Mouse (Mus musculus): ENCODE measurements at regions not wholly inside any gene's neighbourhood (a gene's known extent, or its start where the extent isn't known, plus 50 kb on each side); places are given as distances from the start of the nearest gene placed in this dataset.

- intact Hi-C loops (cut with DNase I) = no loop called here
- no peak for DNase-seq (ENCODE audit: extremely low spot score in 1 of 2, low spot score in 2 of 2)
These were observed 52.0 kb upstream of the Vtcn1 start for GRCm38 (mm10) chr3:100773237-100773636.

- intact Hi-C loops (cut with DNase I) = no loop called here
- DNase-seq (ENCODE audit: extremely low spot score in 1 of 2, low spot score in 2 of 2) = no peak
These were observed 53.9 kb upstream of the Vtcn1 start for GRCm38 (mm10) chr3:100771363-100771762.

DNA sequence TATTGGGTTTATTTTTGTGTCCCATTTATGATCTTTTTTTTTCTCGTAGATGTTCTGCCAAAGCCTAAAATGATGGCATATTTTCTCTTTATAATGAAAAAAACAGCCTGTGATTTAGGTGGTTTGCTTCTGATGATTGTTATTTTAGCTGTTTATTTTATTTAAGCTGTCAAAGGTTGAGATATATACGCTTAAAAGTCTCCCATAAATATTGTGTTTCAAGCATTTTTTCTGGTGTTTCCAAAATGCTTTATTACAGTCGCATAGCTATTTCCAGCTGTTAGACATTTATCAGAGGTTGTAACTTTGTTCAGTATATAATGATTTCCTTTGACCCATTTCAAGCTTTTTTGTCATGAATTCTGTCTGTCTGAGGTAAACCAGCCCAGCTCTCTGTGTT is 54.4 kb upstream of the Vtcn1 start:
- DNase-seq (ENCODE audit: extremely low spot score in 1 of 2, low spot score in 2 of 2) = no peak
- intact Hi-C loops (cut with DNase I) = no loop called here

DNA sequence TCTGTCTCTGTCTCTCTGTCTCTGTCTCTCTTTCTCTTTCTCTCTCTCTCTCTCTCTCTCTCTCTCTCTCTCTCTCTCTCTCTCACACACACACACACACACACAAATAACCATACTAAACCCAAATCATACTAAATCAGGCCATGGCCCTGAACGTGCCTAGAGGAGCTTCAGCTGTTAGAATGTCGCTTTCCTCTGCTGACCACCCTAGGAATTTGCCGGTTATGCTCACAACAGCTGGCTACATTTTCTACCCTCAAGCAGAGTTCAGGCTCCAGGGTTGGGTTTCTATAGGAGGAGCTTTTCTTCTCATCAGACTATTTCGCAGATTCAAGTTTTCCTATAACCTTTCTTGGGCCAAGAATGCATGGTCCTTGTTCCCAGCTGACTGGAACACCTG is 56.1 kb upstream of the Vtcn1 start:
- intact Hi-C loops (cut with DNase I) = loop anchor here (5.0 to 10.0 kb wide), 2 partner anchors 138 to 196 kb away; partner anchors contain the start of gene Ttf2
- no peak for DNase-seq (ENCODE audit: extremely low spot score in 1 of 2, low spot score in 2 of 2)

GRCm38 (mm10) chr3:100768170-100768624 is 57.1 kb upstream of the Vtcn1 start:
- DNase-seq (ENCODE audit: extremely low spot score in 1 of 2, low spot score in 2 of 2) = peak; percentile 28 to 58
- intact Hi-C loops (cut with DNase I) = loop anchor here (5.0 to 10.0 kb wide), 2 partner anchors 139 to 197 kb away; partner anchors contain the start of gene Ttf2

DNA sequence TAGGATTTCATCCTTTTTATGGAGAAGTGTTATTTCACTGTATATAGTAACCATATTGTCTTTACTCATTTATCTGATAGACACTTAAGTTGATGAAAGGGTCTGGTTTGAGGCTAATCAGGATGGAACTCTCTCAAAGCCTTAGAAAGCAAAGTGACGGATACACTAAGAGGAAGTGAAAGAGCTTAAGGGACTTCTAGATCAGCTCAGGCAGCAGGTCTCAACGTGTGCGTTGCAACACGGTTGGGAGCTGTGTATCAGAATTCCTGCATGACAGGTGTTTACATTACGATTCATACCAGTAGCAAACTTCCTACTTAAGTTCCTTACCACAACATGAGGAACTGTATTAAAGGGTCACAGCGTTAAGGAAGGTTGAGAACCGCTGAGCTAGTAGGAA is 59.9 kb upstream of the Vtcn1 start:
- intact Hi-C loops (cut with DNase I) = loop anchor here (5.0 to 10.0 kb wide), 2 partner anchors 142 to 199 kb away; partner anchors contain the start of gene Ttf2
- DNase-seq (ENCODE audit: extremely low spot score in 1 of 2, low spot score in 2 of 2) = no peak

DNA sequence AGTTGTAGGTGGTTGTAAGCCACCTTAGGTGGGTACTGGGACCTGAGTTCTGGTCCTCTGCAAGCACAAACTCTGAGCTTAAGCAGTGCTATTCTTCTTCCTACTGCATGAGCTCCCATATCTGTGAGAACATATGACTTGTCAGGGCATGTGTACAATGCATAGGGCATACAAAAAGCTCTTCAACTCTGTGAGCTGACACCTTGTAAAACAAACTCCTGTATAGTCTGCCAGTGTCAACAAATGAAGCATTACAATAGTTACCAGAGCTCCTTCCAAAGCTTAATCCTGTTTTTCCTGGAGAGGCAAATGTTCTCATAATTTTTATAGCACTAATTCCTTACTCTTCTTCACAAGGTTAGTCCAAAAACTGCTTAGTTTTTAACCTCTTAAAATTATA is 62.4 kb upstream of the Vtcn1 start:
- no peak for DNase-seq (ENCODE audit: extremely low spot score in 1 of 2, low spot score in 2 of 2)
- intact Hi-C loops (cut with DNase I) = loop anchor here (10.0 kb wide), 1 partner anchor 202 kb away; the partner anchor contains the start of gene Ttf2

- intact Hi-C loops (cut with DNase I) = no loop called here
- DNase-seq (ENCODE audit: extremely low spot score in 1 of 2, low spot score in 2 of 2) = no peak
These were observed 65.9 kb upstream of the Vtcn1 start for GRCm38 (mm10) chr3:100759091-100759941.

DNA sequence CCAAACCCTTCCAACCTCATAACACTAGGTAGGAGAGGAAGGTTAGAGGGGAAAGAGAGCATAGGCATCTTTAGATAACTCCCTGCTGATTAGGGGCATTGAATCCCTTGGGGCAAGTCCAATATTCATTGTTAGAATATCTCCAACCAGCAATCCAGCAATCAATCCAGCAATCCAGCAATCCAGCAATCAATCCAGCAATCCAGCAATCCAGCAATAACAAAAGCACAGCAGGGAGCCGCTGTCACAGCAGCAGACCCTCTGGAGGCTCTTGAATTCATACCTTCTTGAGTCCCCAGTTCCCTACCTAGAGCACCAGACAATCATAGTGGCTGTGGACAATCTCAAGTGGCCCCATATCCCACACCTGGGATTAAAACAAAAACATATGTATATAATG is 69.4 kb upstream of the Man1a2 start:
- no peak for DNase-seq (ENCODE audit: extremely low spot score in 1 of 2, low spot score in 2 of 2)

DNA sequence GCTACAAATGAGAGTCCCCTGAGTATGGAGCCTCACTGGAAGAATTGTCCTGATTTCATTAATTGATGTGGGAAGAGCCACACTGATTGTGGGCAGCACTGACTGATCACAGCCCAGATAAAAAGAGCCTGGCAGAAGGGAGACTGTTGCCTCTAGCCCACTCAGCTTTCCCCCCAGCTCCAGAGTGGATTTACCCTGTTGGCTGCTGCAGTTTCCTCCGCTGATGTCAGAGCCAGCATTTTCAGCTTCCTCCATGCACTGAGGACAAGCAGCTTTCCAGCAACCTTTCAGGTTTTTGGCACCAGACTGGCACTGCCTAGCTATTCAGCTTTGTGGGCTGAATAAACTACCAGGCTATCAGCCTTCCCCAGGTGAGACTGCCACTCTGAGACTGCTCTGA is 65.9 kb upstream of the Man1a2 start:
- DNase-seq (ENCODE audit: extremely low spot score in 1 of 2, low spot score in 2 of 2) = no peak
- intact Hi-C loops (cut with DNase I) = no loop called here

More for the DNA sequence above, 69.4 kb upstream of the Man1a2 start:
- intact Hi-C loops (cut with DNase I) = no loop called here

- no peak for DNase-seq (ENCODE audit: extremely low spot score in 1 of 2, low spot score in 2 of 2)
- intact Hi-C loops (cut with DNase I) = no loop called here
These were observed 63.4 kb upstream of the Man1a2 start for GRCm38 (mm10) chr3:100748727-100749126.

- DNase-seq (ENCODE audit: extremely low spot score in 1 of 2, low spot score in 2 of 2) = no peak
- intact Hi-C loops (cut with DNase I) = no loop called here
These were observed 63.0 kb upstream of the Man1a2 start for GRCm38 (mm10) chr3:100748309-100748691.

GRCm38 (mm10) chr3:100747421-100748308 is 62.4 kb upstream of the Man1a2 start:
- intact Hi-C loops (cut with DNase I) = no loop called here
- DNase-seq (ENCODE audit: extremely low spot score in 1 of 2, low spot score in 2 of 2) = no peak

DNA sequence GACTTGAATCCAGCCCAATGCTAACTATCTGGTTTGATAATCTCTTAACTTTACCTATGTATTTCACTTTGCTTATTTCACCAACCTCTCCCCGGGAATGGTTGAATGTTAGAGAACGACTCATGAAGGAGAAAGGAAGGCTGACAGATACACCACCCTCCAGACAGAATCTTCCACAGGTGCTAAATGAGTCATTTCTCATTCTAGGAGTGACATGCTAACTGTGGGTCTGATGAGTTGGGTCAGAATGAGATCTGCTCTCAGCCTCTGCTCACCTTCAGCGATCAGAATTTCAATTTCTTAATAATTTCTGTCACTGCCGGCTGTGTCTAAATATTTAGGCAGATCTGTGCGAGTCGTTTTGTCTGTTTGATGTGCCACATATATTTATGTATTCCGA is 52.4 kb upstream of the Man1a2 start:
- DNase-seq (ENCODE audit: extremely low spot score in 1 of 2, low spot score in 2 of 2) = no peak
- intact Hi-C loops (cut with DNase I) = no loop called here

DNA sequence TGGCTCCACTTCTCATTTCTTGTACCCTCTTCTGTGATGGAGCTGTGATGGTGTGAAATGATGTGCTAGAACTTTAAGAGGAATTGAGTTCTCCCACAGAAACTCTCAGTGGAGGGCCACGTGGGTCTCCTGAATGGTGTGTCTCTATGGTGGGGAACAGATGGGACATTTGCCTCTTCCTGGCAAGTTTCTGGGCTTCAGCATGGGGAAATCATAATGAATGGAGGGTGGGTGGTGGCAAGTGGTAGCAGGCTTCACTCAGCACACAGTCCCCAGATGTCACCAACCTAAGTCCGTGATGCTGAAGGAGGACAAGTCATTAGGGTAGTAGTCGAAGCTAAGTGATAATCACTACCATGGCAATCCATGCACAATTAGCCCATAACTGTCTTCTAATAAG is 51.2 kb upstream of the Man1a2 start:
- no peak for DNase-seq (ENCODE audit: extremely low spot score in 1 of 2, low spot score in 2 of 2)
- intact Hi-C loops (cut with DNase I) = no loop called here

Data from left cerebral cortex, postnatal 10 days (tissue).